Mouse (Mus musculus) MEL (cell line): Measurements from ENCODE around the gene Arid1b. TPM values are rescaled to one million over a fixed set of nuclear protein-coding genes. Genes with fewer than 3 reads are reported as not detected.

Experiments used
- DNase-seq: peaks from one replicate; pipeline ENCODE4 v3.0.0; 2011; ENCODE audit warnings: low read depth, low spot score
- H3K27ac ChIP-seq: 2 replicates; pipeline ENCODE4 v1.5.1; 2012; ENCODE audit warnings: low read depth, mild to moderate bottlenecking, control low read depth, low read length, moderate library complexity; ENCODE audit not compliant: control insufficient read depth
- H3K27me3 ChIP-seq, 2 experiments: fragments of 150-350 bp in 1 of 2; sonication (generic) in 1 of 2; 2 replicates each; pipeline ENCODE4 v1.6.1; 2012; ENCODE audit warnings: low read length in 2 of 2, mild to moderate bottlenecking in 2 of 2, improper control_type of control experiment in 1 of 2, moderate library complexity in 1 of 2; ENCODE audit not compliant: insufficient read depth in 2 of 2, control insufficient read depth in 1 of 2
- H3K36me3 ChIP-seq, 2 experiments: 2 replicates each; pipeline ENCODE4 v1.6.1; 2012 to 2014; ENCODE audit warnings: low read length in 2 of 2, improper control_type of control experiment in 1 of 2, inconsistent platforms in 1 of 2, mild to moderate bottlenecking in 1 of 2; ENCODE audit not compliant: insufficient read depth in 2 of 2, control insufficient read depth in 1 of 2
- H3K4me1 ChIP-seq, 2 experiments: fragments of 150-350 bp in 1 of 2; sonication (generic) in 1 of 2; 2 replicates each; pipeline ENCODE4 v1.6.1; 2012; ENCODE audit warnings: low read length in 2 of 2, improper control_type of control experiment in 1 of 2, mild to moderate bottlenecking in 1 of 2; ENCODE audit not compliant: insufficient read depth in 2 of 2, control insufficient read depth in 1 of 2
- H3K4me3 ChIP-seq, 2 experiments: fragments of 150-350 bp in 1 of 2; sonication (generic) in 1 of 2; 2 replicates each; pipeline ENCODE4 v1.5.1; 2012; ENCODE audit warnings: low read depth in 2 of 2, low read length in 2 of 2, mild to moderate bottlenecking in 2 of 2, moderate library complexity in 2 of 2, control low read depth in 1 of 2, improper control_type of control experiment in 1 of 2; ENCODE audit not compliant: control insufficient read depth in 1 of 2, insufficient read depth in 1 of 2
- H3K79me2 ChIP-seq: 2 replicates; pipeline ENCODE4 v1.6.1; 2012; ENCODE audit warnings: mild to moderate bottlenecking, low read length, moderate library complexity; ENCODE audit not compliant: control insufficient read depth, poor library complexity, insufficient read depth
- H3K9ac ChIP-seq: 2 replicates; pipeline ENCODE4 v1.6.1; 2012; ENCODE audit warnings: low read depth, mild to moderate bottlenecking, control low read depth, low read length, moderate library complexity; ENCODE audit not compliant: control insufficient read depth, poor library complexity, severe bottlenecking
- H3K9me3 ChIP-seq: fragments of 150-350 bp; sonication (generic); replicated peaks from 2 replicates; pipeline ENCODE4 v1.6.1; 2012; ENCODE audit warnings: mild to moderate bottlenecking, low read length, improper control_type of control experiment, moderate library complexity; ENCODE audit not compliant: insufficient read depth
- BHLHE40 ChIP-seq: IDR thresholded peaks from 2 replicates; pipeline ENCODE4 v1.6.1; 2012; ENCODE audit warnings: low read depth, mild to moderate bottlenecking, inconsistent platforms, low read length, improper control_type of control experiment, borderline replicate concordance
- CHD1 ChIP-seq: IDR thresholded peaks from 2 replicates; pipeline ENCODE4 v1.6.1; 2012; ENCODE audit warnings: low read depth, mild to moderate bottlenecking, inconsistent platforms, low read length, improper control_type of control experiment
- CTCF ChIP-seq, 3 experiments: IDR thresholded peaks in 2 of 3; conservative IDR thresholded peaks in 1 of 3; 2 replicates each; pipeline ENCODE4 v1.5.1; 2011 to 2012; ENCODE audit warnings: low read length in 3 of 3, low read depth in 2 of 3, mild to moderate bottlenecking in 2 of 3, improper control_type of control experiment in 1 of 3, inconsistent platforms in 1 of 3, mixed read lengths in 1 of 3, moderate library complexity in 1 of 3; ENCODE audit not compliant: control insufficient read depth in 1 of 3, insufficient read depth in 1 of 3, poor library complexity in 1 of 3, severe bottlenecking in 1 of 3
- ELF1 ChIP-seq: IDR thresholded peaks from 2 replicates; pipeline ENCODE4 v1.6.1; 2014; ENCODE audit warnings: low read depth, mild to moderate bottlenecking, inconsistent platforms, low read length, improper control_type of control experiment, moderate library complexity
- GATA1 ChIP-seq: IDR thresholded peaks from 2 replicates; pipeline ENCODE4 v1.6.1; 2011; ENCODE audit warnings: low read depth, low read length, improper control_type of control experiment
- HCFC1 ChIP-seq: IDR thresholded peaks from 2 replicates; pipeline ENCODE4 v1.6.1; 2012; ENCODE audit warnings: low read depth, mild to moderate bottlenecking, inconsistent platforms, low read length, improper control_type of control experiment, moderate library complexity
- JUND ChIP-seq: IDR thresholded peaks from 2 replicates; pipeline ENCODE4 v1.6.1; 2011; ENCODE audit warnings: low read depth, mild to moderate bottlenecking, improper control_type of control experiment, low read length
- KAT2A ChIP-seq: conservative IDR thresholded peaks from 2 replicates; pipeline ENCODE4 v1.6.1; 2012; ENCODE audit warnings: low read depth, low read length, improper control_type of control experiment, inconsistent platforms
- MAX ChIP-seq: IDR thresholded peaks from 2 replicates; pipeline ENCODE4 v1.6.1; 2011; ENCODE audit warnings: low read length, improper control_type of control experiment
- MAZ ChIP-seq: IDR thresholded peaks from 2 replicates; pipeline ENCODE4 v1.6.1; 2012; ENCODE audit warnings: low read depth, mild to moderate bottlenecking, inconsistent platforms, low read length, improper control_type of control experiment
- MXI1 ChIP-seq: IDR thresholded peaks from 2 replicates; pipeline ENCODE4 v1.6.1; 2011; ENCODE audit warnings: mild to moderate bottlenecking, low read depth, low read length, improper control_type of control experiment
- MYC ChIP-seq: IDR thresholded peaks from 2 replicates; pipeline ENCODE4 v1.6.1; 2011; ENCODE audit warnings: low read depth, mild to moderate bottlenecking, low read length, improper control_type of control experiment, moderate library complexity
- POLR2A ChIP-seq, 2 experiments: IDR thresholded peaks; 2 replicates each; pipeline ENCODE4 v1.6.1; 2011 to 2012; ENCODE audit warnings: low read length in 2 of 2, mild to moderate bottlenecking in 2 of 2, control low read depth in 1 of 2, improper control_type of control experiment in 1 of 2, low read depth in 1 of 2, moderate library complexity in 1 of 2; ENCODE audit not compliant: control insufficient read depth in 1 of 2, insufficient read depth in 1 of 2, poor library complexity in 1 of 2
- POLR2AphosphoS2 ChIP-seq: IDR thresholded peaks from 2 replicates; pipeline ENCODE4 v1.6.1; 2011; ENCODE audit warnings: low read length, improper control_type of control experiment
- POLR2AphosphoS5 ChIP-seq: IDR thresholded peaks from 2 replicates; pipeline ENCODE4 v1.6.1; 2012; ENCODE audit warnings: low read depth, borderline replicate concordance, mild to moderate bottlenecking, inconsistent platforms, low read length, moderate library complexity, mixed read lengths
- RAD21 ChIP-seq: IDR thresholded peaks from 2 replicates; pipeline ENCODE4 v1.6.1; 2011; ENCODE audit warnings: mild to moderate bottlenecking, low read depth, low read length, improper control_type of control experiment
- RCOR1 ChIP-seq: IDR thresholded peaks from 2 replicates; pipeline ENCODE4 v1.6.1; 2012; ENCODE audit warnings: low read depth, mild to moderate bottlenecking, inconsistent platforms, low read length, improper control_type of control experiment
- SIN3A ChIP-seq: IDR thresholded peaks from 2 replicates; pipeline ENCODE4 v1.6.1; 2012; ENCODE audit warnings: low read length, improper control_type of control experiment, inconsistent platforms
- SMC3 ChIP-seq: IDR thresholded peaks from 2 replicates; pipeline ENCODE4 v1.6.1; 2011; ENCODE audit warnings: low read depth, low read length, improper control_type of control experiment
- TCF12 ChIP-seq: IDR thresholded peaks from 2 replicates; pipeline ENCODE4 v1.6.1; 2014; ENCODE audit warnings: low read depth, mild to moderate bottlenecking, inconsistent platforms, low read length, improper control_type of control experiment, moderate library complexity
- USF1 ChIP-seq: IDR thresholded peaks from 2 replicates; pipeline ENCODE4 v1.6.1; 2014; ENCODE audit warnings: low read depth, mild to moderate bottlenecking, inconsistent platforms, low read length, improper control_type of control experiment, moderate library complexity
- USF2 ChIP-seq, 2 experiments: IDR thresholded peaks; 2 replicates each; pipeline ENCODE4 v1.6.1; 2011 to 2012; ENCODE audit warnings: improper control_type of control experiment in 2 of 2, low read length in 2 of 2, borderline replicate concordance in 1 of 2, inconsistent platforms in 1 of 2, low read depth in 1 of 2, mild to moderate bottlenecking in 1 of 2; ENCODE audit not compliant: insufficient read depth in 1 of 2
- ZKSCAN1 ChIP-seq: IDR thresholded peaks from 2 replicates; pipeline ENCODE4 v1.6.1; 2012; ENCODE audit warnings: low read depth, mild to moderate bottlenecking, inconsistent platforms, low read length, improper control_type of control experiment, moderate library complexity
- ZMIZ1 ChIP-seq: IDR thresholded peaks from 2 replicates; pipeline ENCODE4 v1.6.1; 2012; ENCODE audit warnings: low read depth, mild to moderate bottlenecking, inconsistent platforms, low read length, improper control_type of control experiment, moderate library complexity
- polyA plus RNA-seq, 2 experiments: library from polyadenylated mRNA; stranded (reverse) in 1 of 2; unstranded in 1 of 2; fragments of >175 nt in 1 of 2; fragments of >200 nt in 1 of 2; gene quantifications; 2 replicates each; pipeline versions ENCODE4 v1.2.1 to v1.2.4; 2012; ENCODE audit warnings: low replicate concordance in 2 of 2, low read depth in 1 of 2; ENCODE audit not compliant: insufficient read length in 2 of 2, insufficient read depth in 1 of 2, missing spikeins in 1 of 2
- total RNA-seq: library from RNA; depleted of rRNA; stranded (reverse); fragments of 300-350 nt; gene quantifications from 2 replicates; pipeline ENCODE4 v1.2.3, GENCODE M21; 2012

Arid1b gene
- total and polyA plus RNA-seq, 3 experiments = 13.4 to 17.4 TPM; not detected in 1

- Histone ChIP-seq H3K4me1 (peaks cover 0 to 4% of the 10 kb centered on the region in 2 experiments; a peak in 1 of 4 replicates), H3K79me2 (no peaks in the 10 kb centered on the region), H3K27me3 (peaks cover 4% of the 10 kb centered on the region in 2 experiments), H3K36me3 (no peaks in the 10 kb centered on the region), H3K9me3 (no peaks in the 10 kb centered on the region), H3K27ac (no peak overlapping the region), H3K9ac (no peak overlapping the region), H3K4me3 (no peak overlapping the region)
- no peak for DNase-seq
- TF ChIP-seq SMC3 (no peak), ELF1 (no peak), ZKSCAN1 (no peak), TCF12 (no peak), GATA1 (no peak), CTCF (IDR thresholded peaks at IDR 0.05 in 2 of 3, conservative IDR thresholded peaks at IDR 0.05 in 1 of 3; ENCODE audit: control insufficient read depth in 1 of 3, insufficient read depth in 1 of 3, low read depth in 2 of 3, low read length in 3 of 3, poor library complexity in 1 of 3, severe bottlenecking in 1 of 3) (no peak), POLR2AphosphoS5 (no peak), POLR2AphosphoS2 (no peak), SIN3A (no peak), RCOR1 (no peak), USF2 (IDR thresholded peaks at IDR 0.05; ENCODE audit: borderline replicate concordance in 1 of 2, insufficient read depth in 1 of 2, low read depth in 1 of 2, low read length in 2 of 2) (no peak), HCFC1 (no peak)
Observed at GRCm38 (mm10) chr17:4984691-4985090, 9.4 kb upstream of the Arid1b start.

GRCm38 (mm10) chr17:4990911-4991560, 3.1 kb upstream of the Arid1b start:
- no peaks in the 10 kb centered on the region; a peak in 1 of 4 replicates for H3K27me3 ChIP-seq
- H3K4me3 ChIP-seq = no peak overlapping the region
- H3K4me1 ChIP-seq = peaks cover 2 to 5% of the 10 kb centered on the region in 2 experiments; a peak in 2 of 4 replicates
- peaks cover 0 to 5% of the 10 kb centered on the region in 2 experiments; a peak in 2 of 4 replicates for H3K36me3 ChIP-seq
- H3K9me3 ChIP-seq = no peaks in the 10 kb centered on the region
- no peak overlapping the region for H3K27ac ChIP-seq
- TF ChIP-seq MAZ = no peak
- no peak for TF ChIP-seq SMC3
- DNase-seq = no peak
- peaks cover 17% of the 10 kb centered on the region for H3K79me2 ChIP-seq
- H3K9ac ChIP-seq = no peak overlapping the region

- Histone ChIP-seq H3K36me3 (peaks cover 0 to 5% of the 10 kb centered on the region in 2 experiments; a peak in 2 of 4 replicates), H3K9ac (no peak overlapping the region)
Observed at GRCm38 (mm10) chr17:4991600-4991999, 2.5 kb upstream of the Arid1b start.

More at GRCm38 (mm10) chr17:4991600-4991999, 2.5 kb upstream of the Arid1b start:
- TF ChIP-seq BHLHE40 (no peak), MAX (no peak), MXI1 (no peak), JUND (no peak), ELF1 (no peak), HCFC1 (no peak), POLR2AphosphoS5 (no peak), CTCF (IDR thresholded peaks at IDR 0.05 in 2 of 3, conservative IDR thresholded peaks at IDR 0.05 in 1 of 3; ENCODE audit: control insufficient read depth in 1 of 3, insufficient read depth in 1 of 3, low read depth in 2 of 3, low read length in 3 of 3, poor library complexity in 1 of 3, severe bottlenecking in 1 of 3) (no peak), KAT2A (no peak), MYC (no peak), USF1 (no peak), MAZ (no peak), CHD1 (no peak), TCF12 (no peak), RAD21 (no peak), ZMIZ1 (no peak), POLR2A (IDR thresholded peaks at IDR 0.05; ENCODE audit: control insufficient read depth in 1 of 2, insufficient read depth in 1 of 2, low read depth in 1 of 2, low read length in 2 of 2, poor library complexity in 1 of 2) (no peak), ZKSCAN1 (no peak)
- Histone ChIP-seq H3K79me2 (peaks cover 23% of the 10 kb centered on the region), H3K27me3 (no peaks in the 10 kb centered on the region; a peak in 2 of 4 replicates), H3K27ac (no peak overlapping the region), H3K4me3 (no peak overlapping the region), H3K9me3 (no peaks in the 10 kb centered on the region), H3K4me1 (peaks cover 2 to 5% of the 10 kb centered on the region in 2 experiments; a peak in 2 of 4 replicates)
- DNase-seq = no peak
